Mouse (Mus musculus) ES-E14 (cell line): ENCODE measurements around the gene Lztr1. TPM values are rescaled to one million over a fixed set of nuclear protein-coding genes. Genes with fewer than 3 reads are reported as not detected.

Experiments
- DNase-seq: peaks from one replicate; pipeline ENCODE4 v3.0.0-alpha.2; 2013; ENCODE audit warnings: low read depth, low spot score
- H3K27ac ChIP-seq: 2 replicates; pipeline ENCODE4 v1.5.1; 2012; ENCODE audit warnings: low read depth, mild to moderate bottlenecking, low read length, moderate library complexity, mixed read lengths; ENCODE audit not compliant: poor library complexity, insufficient read depth, severe bottlenecking
- H3K36me3 ChIP-seq: 2 replicates; pipeline ENCODE4 v1.6.1; 2012; ENCODE audit warnings: mild to moderate bottlenecking, low read length, moderate library complexity, mixed read lengths; ENCODE audit not compliant: control insufficient read depth, poor library complexity, insufficient read depth, severe bottlenecking
- H3K4me1 ChIP-seq, 2 experiments: fragments of 150-350 bp in 1 of 2; sonication (generic) in 1 of 2; 2 replicates each; pipeline ENCODE4 v1.6.1; 2012; ENCODE audit warnings: low read length in 2 of 2, mild to moderate bottlenecking in 1 of 2, mixed read lengths in 1 of 2; ENCODE audit not compliant: control insufficient read depth in 2 of 2, insufficient read depth in 2 of 2, poor library complexity in 1 of 2
- H3K4me3 ChIP-seq, 2 experiments: fragments of 150-350 bp in 1 of 2; sonication (generic) in 1 of 2; 2 replicates each; pipeline ENCODE4 v1.5.1; 2012; ENCODE audit warnings: low read length in 2 of 2, low read depth in 1 of 2, mild to moderate bottlenecking in 1 of 2, mixed read lengths in 1 of 2; ENCODE audit not compliant: insufficient read depth in 1 of 2, poor library complexity in 1 of 2, severe bottlenecking in 1 of 2
- H3K9ac ChIP-seq: 2 replicates; pipeline ENCODE4 v1.6.1; 2012; ENCODE audit warnings: low read depth, mild to moderate bottlenecking, low read length, mixed read lengths; ENCODE audit not compliant: poor library complexity, insufficient read depth, severe bottlenecking
- H3K9me3 ChIP-seq: fragments of 150-350 bp; sonication (generic); 2 replicates; pipeline ENCODE4 v1.6.1; 2012; ENCODE audit warnings: low read depth, mild to moderate bottlenecking, low read length; ENCODE audit not compliant: control insufficient read depth, insufficient read depth
- CHD2 ChIP-seq: IDR thresholded peaks from 2 replicates; pipeline ENCODE4 v1.6.1; 2014; ENCODE audit warnings: mild to moderate bottlenecking, low read depth, low read length, inconsistent platforms
- HCFC1 ChIP-seq: IDR thresholded peaks from 2 replicates; pipeline ENCODE4 v1.6.1; 2012; ENCODE audit warnings: low read length, inconsistent platforms, borderline replicate concordance; ENCODE audit not compliant: insufficient read depth
- MAFK ChIP-seq: IDR thresholded peaks from 2 replicates; pipeline ENCODE4 v1.6.1; 2014; ENCODE audit warnings: mild to moderate bottlenecking, low read depth, low read length, inconsistent platforms; ENCODE audit not compliant: insufficient read depth
- ZC3H11A ChIP-seq: IDR thresholded peaks from 2 replicates; pipeline ENCODE4 v1.6.1; 2012; ENCODE audit warnings: low read depth, mild to moderate bottlenecking, inconsistent platforms, low read length, borderline replicate concordance
- ZNF384 ChIP-seq: IDR thresholded peaks from 2 replicates; pipeline ENCODE4 v1.6.1; 2012; ENCODE audit warnings: low read depth, low read length, inconsistent platforms
- in situ Hi-C, 2 experiments: fragments of 600-800 bp; cut with MboI; formaldehyde crosslinking; loops; one replicate each; pipeline ENCODE4 v1.15.1; 2025; ENCODE audit warnings: low sequenced_read_pairs in 2 of 2, inconsistent platforms in 1 of 2; ENCODE audit not compliant: unreplicated experiment in 2 of 2
- total RNA-seq: library from RNA; depleted of rRNA; stranded (reverse); fragments of 300-350 nt; gene quantifications from 2 replicates; pipeline ENCODE4 v1.2.3, GENCODE M21; 2012; rRNA removed

Gene Lztr1
- total RNA-seq, 1 experiment = 63.1 TPM

DNA sequence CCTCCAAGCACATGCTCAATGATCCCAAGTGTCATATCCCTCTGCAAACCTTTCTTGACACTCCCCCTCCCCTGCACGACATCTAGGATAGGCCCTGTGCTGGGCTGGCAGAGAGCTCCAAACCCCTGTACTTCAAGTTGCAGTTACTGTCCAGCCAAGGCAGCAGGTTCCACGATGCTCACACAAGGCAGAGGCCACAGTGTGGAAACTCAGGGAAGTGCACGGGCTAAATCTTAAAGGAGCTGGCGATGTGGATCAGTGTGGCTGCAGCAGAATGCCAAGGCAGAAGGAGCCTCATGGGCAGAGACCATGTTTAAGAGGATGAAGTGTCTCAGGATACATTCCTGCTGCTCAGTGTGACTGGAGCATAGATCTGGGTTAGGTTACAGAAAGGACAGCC is 57.7 kb downstream of the Lztr1 start:
- in situ Hi-C loops = no loop called here
- H3K4me3 ChIP-seq = no peak overlapping the region
- no peak for DNase-seq
- H3K9me3 ChIP-seq = no peaks in the 10 kb centered on the region
- TF ChIP-seq ZC3H11A (no peak), HCFC1 (no peak), ZNF384 (no peak), MAFK (no peak), CHD2 (no peak)
- peaks cover 0 to 5% of the 10 kb centered on the region in 2 experiments; a peak in 2 of 4 replicates for H3K4me1 ChIP-seq
- no peak overlapping the region for H3K27ac ChIP-seq
- no peak overlapping the region for H3K9ac ChIP-seq
- no peaks in the 10 kb centered on the region for H3K36me3 ChIP-seq

Other genes with a start within 250 kb of the Lztr1 start
- gene Tmem191c, start 232.6 kb upstream of the Lztr1 start, total RNA-seq = 45.1 and 68.6 TPM in 2 replicates
- gene Serpind1, start 177.3 kb upstream of the Lztr1 start, total RNA-seq = 0.09 TPM in 1 of 2 replicates, not detected in the other
- 5.2 and 7.5 TPM in 2 replicates for gene Snap29, start 102.7 kb upstream of the Lztr1 start, total RNA-seq
- gene Pi4ka, start 102.4 kb upstream of the Lztr1 start, total RNA-seq = 42.5 and 45.4 TPM in 2 replicates
- gene Crkl, start 56.7 kb upstream of the Lztr1 start, total RNA-seq = 23.7 and 28.2 TPM in 2 replicates
- gene Aifm3, start 19.1 kb upstream of the Lztr1 start, total RNA-seq = 3.0 and 5.7 TPM in 2 replicates
- 24.4 and 32.9 TPM in 2 replicates for gene Thap7, start 22.4 kb downstream of the Lztr1 start, total RNA-seq
- 0.09 TPM in 1 of 2 replicates, not detected in the other for gene Lrrc74b, start 52.6 kb downstream of the Lztr1 start, total RNA-seq
- 0.09 and 0.42 TPM in 2 replicates for gene P2rx6, start 53.2 kb downstream of the Lztr1 start, total RNA-seq
- gene Slc7a4, start 74.5 kb downstream of the Lztr1 start, total RNA-seq = 2.9 and 6.9 TPM in 2 replicates
- 123 and 130 TPM in 2 replicates for gene Smpd4, start 110.7 kb downstream of the Lztr1 start, total RNA-seq
- gene Ccdc74a, start 137.8 kb downstream of the Lztr1 start, total RNA-seq = 2.3 and 4.5 TPM in 2 replicates
- gene Med15, start 224.2 kb downstream of the Lztr1 start, total RNA-seq = 32.7 and 36.6 TPM in 2 replicates